Mouse (Mus musculus) spleen, postnatal 14 days (tissue): ENCODE measurements around the gene Grpel1.

ENCODE experiments used
- DNase-seq, 2 experiments: peaks; one replicate each; pipeline ENCODE4 v3.0.0; 2021 to 2022; ENCODE audit warnings: low spot score in 2 of 2

The Grpel1 gene

GRCm38 (mm10) chr5:36461231-36461630 is 3.6 kb upstream of the Grpel1 start:
- no peak for DNase-seq

GRCm38 (mm10) chr5:36462810-36463209 is 2.0 kb upstream of the Grpel1 start:
- peak; percentile 66 to 82 for DNase-seq

- no peak for DNase-seq
Measured at GRCm38 (mm10) chr5:36463391-36463790, 1.4 kb upstream of the Grpel1 start.

GRCm38 (mm10) chr5:36465889-36466288 is 1.1 kb downstream of the Grpel1 start:
- no peak for DNase-seq

GRCm38 (mm10) chr5:36471206-36471605 is 6.4 kb downstream of the Grpel1 start:
- DNase-seq = no peak

- no peak for DNase-seq
Measured at GRCm38 (mm10) chr5:36472876-36473655, 8.3 kb downstream of the Grpel1 start.

- DNase-seq = peak; percentile 58 to 74
Measured at GRCm38 (mm10) chr5:36474283-36474682, 9.5 kb downstream of the Grpel1 start.

GRCm38 (mm10) chr5:36477486-36477885 is 12.7 kb downstream of the Grpel1 start:
- no peak for DNase-seq

GRCm38 (mm10) chr5:36478540-36479420 is 14.0 kb downstream of the Grpel1 start:
- DNase-seq = no peak

GRCm38 (mm10) chr5:36479735-36480134 is 14.9 kb downstream of the Grpel1 start:
- DNase-seq = no peak

- no peak for DNase-seq
Measured at GRCm38 (mm10) chr5:36480398-36480797, 15.6 kb downstream of the Grpel1 start.

GRCm38 (mm10) chr5:36481114-36481513 is 16.3 kb downstream of the Grpel1 start:
- no peak for DNase-seq

GRCm38 (mm10) chr5:36483203-36484101 is 18.7 kb downstream of the Grpel1 start:
- peak in 1 of 2 experiments; percentile 33 for DNase-seq

GRCm38 (mm10) chr5:36484171-36484990 is 19.6 kb downstream of the Grpel1 start, which contains the start of the genes Tada2b and Ccdc96:
Gene Tada2b, minus strand, starts transcription at chr5:36484285.
Gene Ccdc96, plus strand, starts transcription at chr5:36484588.
- DNase-seq = peak; percentile 94 to 96

- DNase-seq = no peak
Measured at GRCm38 (mm10) chr5:36485306-36485705, 20.5 kb downstream of the Grpel1 start.

- no peak for DNase-seq
Measured at GRCm38 (mm10) chr5:36489225-36489624, 24.4 kb downstream of the Grpel1 start.

- no peak for DNase-seq
Measured at GRCm38 (mm10) chr5:36493919-36494318, 29.1 kb downstream of the Grpel1 start.

GRCm38 (mm10) chr5:36494709-36495108 is 29.9 kb downstream of the Grpel1 start:
- DNase-seq = no peak

- DNase-seq = no peak
Measured at GRCm38 (mm10) chr5:36505235-36505634, 40.4 kb downstream of the Grpel1 start.

- no peak for DNase-seq
Measured at GRCm38 (mm10) chr5:36505643-36506042, 40.8 kb downstream of the Grpel1 start.

GRCm38 (mm10) chr5:36508351-36508750 is 43.6 kb downstream of the Grpel1 start:
- DNase-seq = no peak
